Mouse (Mus musculus) megakaryocyte, embryonic 14.5 days (primary cell): ENCODE measurements at regions not wholly inside any gene's neighbourhood (a gene's known extent, or its start where the extent isn't known, plus 50 kb on each side); places are given as distances from the start of the nearest gene placed in this dataset.

Experiments used
- H3K27me3 ChIP-seq: replicated peaks from 2 replicates; pipeline ENCODE3; 2012; ENCODE audit warnings: inconsistent platforms
- H3K36me3 ChIP-seq: replicated peaks from 2 replicates; pipeline ENCODE3; 2012; ENCODE audit warnings: low read length, inconsistent platforms, mixed read lengths
- H3K4me1 ChIP-seq: 2 replicates; pipeline ENCODE4 v1.6.1; 2012; ENCODE audit warnings: inconsistent platforms
- H3K4me3 ChIP-seq: replicated peaks from 2 replicates; pipeline ENCODE3; 2012; ENCODE audit warnings: moderate library complexity, mild to moderate bottlenecking, inconsistent platforms
- H3K9me3 ChIP-seq: 2 replicates; pipeline ENCODE4 v1.6.1; 2012; ENCODE audit warnings: inconsistent platforms
- FLI1 ChIP-seq: IDR thresholded peaks from 2 replicates; pipeline ENCODE4 v1.6.1; 2012; ENCODE audit warnings: low read length, inconsistent platforms, mixed read lengths
- GATA1 ChIP-seq: IDR thresholded peaks from 3 replicates; pipeline ENCODE4 v1.6.1; 2012; ENCODE audit warnings: mixed read lengths, low read length, inconsistent platforms, borderline replicate concordance

- Histone ChIP-seq H3K4me1 (no peaks in the 10 kb centered on the region), H3K36me3 (no peaks in the 10 kb centered on the region), H3K27me3 (no peaks in the 10 kb centered on the region), H3K4me3 (no peak overlapping the region), H3K9me3 (peaks cover 44% of the 10 kb centered on the region)
- TF ChIP-seq FLI1, result no peak
- no peak for TF ChIP-seq GATA1
Observed at GRCm38 (mm10) chr4:142798834-142799233, 414.0 kb downstream of the Prdm2 start.

GRCm38 (mm10) chr4:142792606-142792970 lies 420.2 kb downstream of the Prdm2 start:
- Histone ChIP-seq H3K9me3 (peaks cover 19% of the 10 kb centered on the region), H3K4me1 (no peaks in the 10 kb centered on the region), H3K4me3 (no peak overlapping the region), H3K27me3 (no peaks in the 10 kb centered on the region), H3K36me3 (no peaks in the 10 kb centered on the region)
- TF ChIP-seq GATA1 (no peak), FLI1 (no peak)

DNA sequence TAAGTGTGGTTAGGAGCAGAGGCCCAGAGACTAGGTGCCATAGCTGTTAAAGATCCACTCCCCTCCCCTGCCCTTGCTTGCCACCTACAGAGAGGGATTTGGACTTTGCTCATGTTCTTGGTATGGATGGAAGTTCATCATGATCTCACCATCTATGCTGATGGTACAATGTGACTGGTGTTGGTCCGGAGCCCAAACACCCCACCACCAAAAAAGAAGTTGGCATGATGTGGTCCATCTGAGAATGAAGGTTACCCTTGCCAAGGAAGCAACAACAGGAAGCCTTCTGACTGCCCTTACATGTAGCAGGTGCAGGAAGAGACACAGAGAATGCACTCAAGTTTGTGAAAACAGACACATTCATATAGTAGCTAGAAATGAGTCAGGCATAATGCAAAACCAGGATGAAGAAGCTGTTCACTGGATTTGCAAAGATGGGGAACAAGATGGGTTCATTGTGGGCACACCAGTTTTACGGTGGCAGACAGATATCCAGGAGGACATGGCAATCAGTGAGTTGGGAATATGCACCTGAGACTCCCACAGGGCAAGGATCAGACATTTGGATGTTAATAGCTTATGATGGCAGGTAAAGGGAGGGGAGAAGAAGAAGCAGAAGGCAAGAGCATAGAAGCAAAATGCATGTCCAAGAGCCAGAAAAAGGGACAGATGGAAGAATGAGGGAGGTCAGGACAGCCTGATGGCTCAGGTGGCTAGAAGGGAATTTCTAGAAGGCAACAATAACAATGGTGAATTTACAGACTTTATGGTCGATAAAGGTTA lies 420.8 kb downstream of the Prdm2 start:
- Histone ChIP-seq H3K4me3 (no peak overlapping the region), H3K9me3 (peaks cover 15% of the 10 kb centered on the region), H3K36me3 (no peaks in the 10 kb centered on the region), H3K4me1 (no peaks in the 10 kb centered on the region), H3K27me3 (no peaks in the 10 kb centered on the region)
- TF ChIP-seq FLI1 (no peak), GATA1 (no peak)

GRCm38 (mm10) chr4:142789048-142789447 lies 423.7 kb downstream of the Prdm2 start:
- Histone ChIP-seq H3K9me3 (peaks cover 18% of the 10 kb centered on the region), H3K4me3 (no peak overlapping the region)

GRCm38 (mm10) chr4:142785386-142785785 lies 427.4 kb downstream of the Prdm2 start:
- peaks cover 4% of the 10 kb centered on the region; the same call in 1 of the 2 replicates for H3K9me3 ChIP-seq
- no peak for TF ChIP-seq GATA1
- no peak for TF ChIP-seq FLI1
- H3K27me3 ChIP-seq, result no peaks in the 10 kb centered on the region
- no peaks in the 10 kb centered on the region for H3K36me3 ChIP-seq
- H3K4me3 ChIP-seq, result no peak overlapping the region
- no peaks in the 10 kb centered on the region for H3K4me1 ChIP-seq

More at GRCm38 (mm10) chr4:142789048-142789447, 423.7 kb downstream of the Prdm2 start:
- Histone ChIP-seq H3K36me3 (no peaks in the 10 kb centered on the region), H3K4me1 (no peaks in the 10 kb centered on the region), H3K27me3 (no peaks in the 10 kb centered on the region)
- TF ChIP-seq FLI1 (no peak), GATA1 (no peak)

GRCm38 (mm10) chr4:142776711-142777411 lies 435.9 kb downstream of the Prdm2 start:
- Histone ChIP-seq H3K9me3 (peaks cover 35% of the 10 kb centered on the region), H3K27me3 (no peaks in the 10 kb centered on the region), H3K36me3 (no peaks in the 10 kb centered on the region), H3K4me3 (no peak overlapping the region), H3K4me1 (no peaks in the 10 kb centered on the region)
- TF ChIP-seq GATA1, result no peak
- TF ChIP-seq FLI1, result no peak

- H3K27me3 ChIP-seq, result no peaks in the 10 kb centered on the region
- H3K4me1 ChIP-seq, result no peaks in the 10 kb centered on the region
- no peak overlapping the region for H3K4me3 ChIP-seq
- no peak for TF ChIP-seq GATA1
- no peak for TF ChIP-seq FLI1
- peaks cover 45% of the 10 kb centered on the region for H3K9me3 ChIP-seq
- H3K36me3 ChIP-seq, result no peaks in the 10 kb centered on the region
Observed at GRCm38 (mm10) chr4:142775023-142775422, 437.8 kb downstream of the Prdm2 start.

GRCm38 (mm10) chr4:142773651-142774151 lies 439.1 kb downstream of the Prdm2 start:
- Histone ChIP-seq H3K27me3 (no peaks in the 10 kb centered on the region), H3K4me1 (no peaks in the 10 kb centered on the region), H3K4me3 (no peak overlapping the region), H3K9me3 (peaks cover 50% of the 10 kb centered on the region), H3K36me3 (no peaks in the 10 kb centered on the region)
- TF ChIP-seq FLI1, result no peak
- TF ChIP-seq GATA1, result no peak

DNA sequence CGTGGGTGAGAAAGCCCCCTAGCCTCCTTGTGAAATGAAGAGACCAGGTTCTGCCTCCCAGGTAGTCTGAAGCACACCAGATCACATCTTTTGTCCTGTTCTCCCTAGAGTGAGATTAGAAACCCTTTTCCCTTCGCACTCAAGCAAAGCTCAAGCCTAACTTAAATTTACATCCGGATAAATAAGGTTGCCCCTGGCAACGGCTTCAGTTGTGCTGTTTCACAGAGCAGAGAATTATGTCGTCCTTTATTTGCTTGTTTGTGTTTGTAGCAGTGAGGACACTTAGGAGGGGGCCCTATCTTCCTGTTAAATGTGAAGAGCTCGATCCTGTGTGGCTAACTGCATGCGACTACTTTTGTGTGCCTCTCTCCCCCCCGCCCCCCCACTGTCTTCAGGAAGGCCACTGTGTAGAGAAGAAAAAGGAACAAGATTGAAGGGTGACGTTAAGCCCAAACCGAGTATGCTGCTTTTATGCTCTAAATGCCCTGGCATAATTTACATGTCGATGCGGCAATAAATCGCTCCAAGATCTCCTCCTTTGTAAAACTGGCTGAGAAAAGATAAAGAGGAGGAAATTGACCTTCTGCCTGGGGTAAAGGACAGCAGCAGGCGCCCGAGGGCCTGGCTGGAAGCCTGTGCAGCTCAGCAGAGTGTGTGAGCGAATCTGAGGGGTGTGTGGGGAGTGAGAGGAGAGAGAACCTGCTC lies 439.9 kb downstream of the Prdm2 start:
- TF ChIP-seq GATA1, result no peak
- TF ChIP-seq FLI1, result no peak
- H3K27me3 ChIP-seq, result no peaks in the 10 kb centered on the region
- H3K4me3 ChIP-seq, result no peak overlapping the region
- H3K36me3 ChIP-seq, result no peaks in the 10 kb centered on the region
- peaks cover 53% of the 10 kb centered on the region for H3K9me3 ChIP-seq
- H3K4me1 ChIP-seq, result no peaks in the 10 kb centered on the region

GRCm38 (mm10) chr4:142771520-142772150 lies 441.2 kb downstream of the Prdm2 start:
- H3K36me3 ChIP-seq, result no peaks in the 10 kb centered on the region
- no peak for TF ChIP-seq FLI1
- TF ChIP-seq GATA1, result no peak
- peaks cover 55% of the 10 kb centered on the region for H3K9me3 ChIP-seq
- no peaks in the 10 kb centered on the region for H3K4me1 ChIP-seq
- no peaks in the 10 kb centered on the region for H3K27me3 ChIP-seq
- no peak overlapping the region for H3K4me3 ChIP-seq
